Mouse (Mus musculus): ENCODE measurements around the gene Gm45711. TPM values are rescaled to one million over a fixed set of nuclear protein-coding genes. Genes with fewer than 3 reads are reported as not detected.

Gm45711 gene
- polyA plus RNA-seq, 1 experiment = not detected

GRCm38 (mm10) chr8:104247908-104248275 is 62.0 kb downstream of the Gm45711 start:
- peak overlapping the region; percentile 81 for H3K4me3 ChIP-seq (ENCODE audit: low read depth, low read length)
- H3K27ac ChIP-seq (ENCODE audit: insufficient read depth, low read length) = no peak overlapping the region
- no peak for TF ChIP-seq POLR2A (IDR thresholded peaks at IDR 0.05; ENCODE audit: insufficient read depth, low read length)
- TF ChIP-seq EP300 (IDR thresholded peaks at IDR 0.05; ENCODE audit: insufficient read depth, low read depth, low read length) = no peak
- TF ChIP-seq CTCF (IDR thresholded peaks at IDR 0.05; ENCODE audit: low read depth, low read length) = no peak
- peak overlapping the region; percentile 84 for H3K9ac ChIP-seq (ENCODE audit: low read depth, poor library complexity, severe bottlenecking)
- H3K36me3 ChIP-seq (ENCODE audit: control insufficient read depth, insufficient read depth, low read length, poor library complexity, severe bottlenecking) = no peaks in the 10 kb centered on the region; the same call in 1 of the 2 replicates
- H3K9me3 ChIP-seq (replicated peaks; ENCODE audit: control insufficient read depth, insufficient read depth, low read length, poor library complexity, severe bottlenecking) = no peaks in the 10 kb centered on the region
- H3K4me1 ChIP-seq (ENCODE audit: control insufficient read depth, insufficient read depth, low read length) = no peaks in the 10 kb centered on the region
- no peaks in the 10 kb centered on the region for H3K27me3 ChIP-seq (ENCODE audit: control insufficient read depth, insufficient read depth, low read length, poor library complexity, severe bottlenecking)

DNA sequence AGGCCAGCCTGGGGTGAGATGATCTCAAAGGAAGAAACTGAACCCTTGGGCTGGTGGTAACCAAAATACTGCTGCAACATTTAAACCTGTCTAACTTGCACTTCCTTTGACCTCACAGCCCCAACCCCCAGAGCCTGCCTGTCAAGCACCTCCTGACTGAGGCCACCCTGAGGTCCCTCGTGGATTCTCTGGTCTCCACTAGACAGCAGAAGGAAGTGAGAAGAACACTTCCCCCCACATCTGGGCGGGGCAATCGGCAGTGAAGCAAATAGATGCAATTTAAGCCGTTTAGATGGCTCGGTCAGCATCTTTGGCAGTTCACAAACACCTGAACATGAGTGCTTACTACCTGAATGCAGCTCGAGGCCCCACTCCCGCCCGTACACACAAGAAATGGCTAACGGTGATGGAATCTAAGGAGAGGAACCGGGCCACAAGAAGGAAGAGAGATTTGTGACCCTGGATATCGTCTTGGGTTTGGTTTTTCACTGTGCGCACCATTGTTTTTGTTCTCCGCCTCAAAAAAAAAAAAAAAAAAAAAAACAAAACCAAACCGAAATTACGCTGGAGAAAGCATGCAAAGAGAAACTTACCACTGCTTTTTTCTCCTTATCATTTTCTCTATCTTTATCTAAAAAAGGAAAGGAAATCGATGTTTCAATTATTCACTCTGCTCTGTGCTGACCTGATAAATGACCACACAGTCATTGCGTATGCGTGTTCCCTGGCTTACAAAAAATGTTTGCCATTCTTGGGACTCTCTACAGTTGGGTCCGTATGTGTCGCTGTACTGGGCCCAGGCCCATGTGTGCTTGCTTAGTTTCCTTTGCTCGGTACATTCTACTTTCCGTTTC is 62.6 kb downstream of the Gm45711 start:
- TF ChIP-seq CTCF (IDR thresholded peaks at IDR 0.05; ENCODE audit: low read depth, low read length) (no peak), EP300 (IDR thresholded peaks at IDR 0.05; ENCODE audit: insufficient read depth, low read depth, low read length) (no peak), POLR2A (IDR thresholded peaks at IDR 0.05; ENCODE audit: insufficient read depth, low read length) (no peak)
- H3K27ac ChIP-seq (ENCODE audit: insufficient read depth, low read length) = no peak overlapping the region

DNA sequence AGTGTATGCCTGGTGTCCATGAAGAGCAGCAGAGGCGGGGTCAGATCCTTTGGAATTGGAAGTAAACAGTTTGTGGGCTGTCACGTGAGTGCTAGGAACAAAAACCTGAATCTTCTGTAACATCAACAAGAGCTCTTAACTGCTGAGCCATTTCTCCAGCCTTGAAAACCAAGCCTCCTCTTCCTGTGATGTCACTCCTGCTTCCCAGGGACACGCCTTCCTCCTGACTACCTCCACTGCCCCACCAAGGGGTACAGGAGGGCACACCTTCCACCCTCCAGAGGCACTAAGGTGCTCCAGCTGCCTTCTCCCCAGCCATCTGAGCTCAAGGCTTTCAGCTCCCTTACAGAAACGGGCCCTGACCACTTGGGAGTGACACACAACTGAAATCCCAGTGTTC is 63.3 kb downstream of the Gm45711 start:
- no peak overlapping the region for H3K9ac ChIP-seq (ENCODE audit: low read depth, poor library complexity, severe bottlenecking)
- H3K4me1 ChIP-seq (ENCODE audit: control insufficient read depth, insufficient read depth, low read length) = no peaks in the 10 kb centered on the region
- no peak for TF ChIP-seq CTCF (IDR thresholded peaks at IDR 0.05; ENCODE audit: low read depth, low read length)
- TF ChIP-seq POLR2A (IDR thresholded peaks at IDR 0.05; ENCODE audit: insufficient read depth, low read length) = no peak
- no peak for TF ChIP-seq EP300 (IDR thresholded peaks at IDR 0.05; ENCODE audit: insufficient read depth, low read depth, low read length)
- no peaks in the 10 kb centered on the region for H3K27me3 ChIP-seq (ENCODE audit: control insufficient read depth, insufficient read depth, low read length, poor library complexity, severe bottlenecking)
- no peaks in the 10 kb centered on the region; the same call in 1 of the 2 replicates for H3K36me3 ChIP-seq (ENCODE audit: control insufficient read depth, insufficient read depth, low read length, poor library complexity, severe bottlenecking)
- H3K9me3 ChIP-seq (replicated peaks; ENCODE audit: control insufficient read depth, insufficient read depth, low read length, poor library complexity, severe bottlenecking) = no peaks in the 10 kb centered on the region
- no peak overlapping the region for H3K4me3 ChIP-seq (ENCODE audit: low read depth, low read length)
- no peak overlapping the region for H3K27ac ChIP-seq (ENCODE audit: insufficient read depth, low read length)

More for the DNA sequence above, 62.6 kb downstream of the Gm45711 start:
- H3K4me1 ChIP-seq (ENCODE audit: control insufficient read depth, insufficient read depth, low read length) = no peaks in the 10 kb centered on the region
- H3K9me3 ChIP-seq (replicated peaks; ENCODE audit: control insufficient read depth, insufficient read depth, low read length, poor library complexity, severe bottlenecking) = no peaks in the 10 kb centered on the region
- no peaks in the 10 kb centered on the region; the same call in 1 of the 2 replicates for H3K36me3 ChIP-seq (ENCODE audit: control insufficient read depth, insufficient read depth, low read length, poor library complexity, severe bottlenecking)
- peak overlapping the region; percentile 84 for H3K9ac ChIP-seq (ENCODE audit: low read depth, poor library complexity, severe bottlenecking)
- no peaks in the 10 kb centered on the region for H3K27me3 ChIP-seq (ENCODE audit: control insufficient read depth, insufficient read depth, low read length, poor library complexity, severe bottlenecking)
- H3K4me3 ChIP-seq (ENCODE audit: low read depth, low read length) = peak overlapping the region; percentile 81

DNA sequence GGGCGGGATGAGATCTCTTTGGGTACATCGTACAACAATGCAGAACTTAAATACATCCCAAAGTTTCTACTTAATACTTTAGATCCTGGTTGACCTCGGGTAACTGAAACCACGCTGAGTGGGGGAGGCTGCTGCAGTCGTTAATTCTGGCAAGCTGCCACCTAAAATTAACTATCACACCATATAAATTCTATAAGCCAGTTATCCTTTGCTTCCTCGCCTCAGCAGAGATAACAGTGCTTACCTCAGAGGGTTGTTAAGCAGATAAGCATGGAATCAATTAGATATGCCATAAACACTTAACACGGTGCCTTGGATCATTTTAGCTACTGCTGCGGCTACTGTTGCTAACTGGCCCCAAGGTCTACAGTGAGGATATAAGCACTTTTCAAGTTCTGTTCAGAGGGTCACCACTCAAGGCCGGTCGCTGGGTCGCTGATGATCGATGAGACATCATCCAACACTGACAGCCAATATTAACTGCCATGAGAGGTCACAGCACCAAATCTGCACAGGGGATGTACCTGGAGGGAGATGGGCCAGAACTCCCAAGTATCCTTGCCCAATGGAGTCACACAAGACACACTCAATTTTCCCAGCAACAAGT is 67.7 kb downstream of the Gm45711 start:
- Histone ChIP-seq H3K9me3 (replicated peaks; ENCODE audit: control insufficient read depth, insufficient read depth, low read length, poor library complexity, severe bottlenecking) (no peaks in the 10 kb centered on the region), H3K4me3 (ENCODE audit: low read depth, low read length) (no peak overlapping the region), H3K36me3 (ENCODE audit: control insufficient read depth, insufficient read depth, low read length, poor library complexity, severe bottlenecking) (peaks cover 6% of the 10 kb centered on the region), H3K27me3 (ENCODE audit: control insufficient read depth, insufficient read depth, low read length, poor library complexity, severe bottlenecking) (no peaks in the 10 kb centered on the region), H3K4me1 (ENCODE audit: control insufficient read depth, insufficient read depth, low read length) (no peaks in the 10 kb centered on the region), H3K9ac (ENCODE audit: low read depth, poor library complexity, severe bottlenecking) (no peak overlapping the region), H3K27ac (ENCODE audit: insufficient read depth, low read length) (no peak overlapping the region)
- no peak for TF ChIP-seq CTCF (IDR thresholded peaks at IDR 0.05; ENCODE audit: low read depth, low read length)
- TF ChIP-seq EP300 (IDR thresholded peaks at IDR 0.05; ENCODE audit: insufficient read depth, low read depth, low read length) = no peak
- TF ChIP-seq POLR2A (IDR thresholded peaks at IDR 0.05; ENCODE audit: insufficient read depth, low read length) = no peak

DNA sequence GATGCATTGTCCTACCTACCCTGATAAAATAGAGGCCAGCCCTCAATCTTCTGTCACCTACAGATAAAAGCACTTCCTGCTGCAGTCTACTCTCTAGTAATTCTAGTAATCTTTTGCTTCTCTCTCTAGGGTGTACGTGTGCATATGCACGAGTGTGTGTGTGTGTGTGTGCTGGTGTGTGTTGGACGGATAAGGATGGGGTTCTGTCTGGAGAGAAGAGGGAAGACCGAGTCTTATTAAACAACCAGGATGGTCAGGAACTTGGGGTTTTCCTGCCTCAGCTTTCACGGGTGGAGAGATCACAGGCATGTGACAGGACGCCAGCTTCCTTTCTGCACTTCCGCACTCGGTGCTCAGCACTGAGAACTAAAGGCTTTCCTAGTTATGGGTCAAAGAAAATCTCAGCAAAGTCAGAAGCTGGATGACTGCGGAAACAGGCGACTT is 70.4 kb downstream of the Gm45711 start:
- Histone ChIP-seq H3K36me3 (ENCODE audit: control insufficient read depth, insufficient read depth, low read length, poor library complexity, severe bottlenecking) (peaks cover 6% of the 10 kb centered on the region), H3K27ac (ENCODE audit: insufficient read depth, low read length) (no peak overlapping the region), H3K4me1 (ENCODE audit: control insufficient read depth, insufficient read depth, low read length) (no peaks in the 10 kb centered on the region), H3K4me3 (ENCODE audit: low read depth, low read length) (no peak overlapping the region), H3K27me3 (ENCODE audit: control insufficient read depth, insufficient read depth, low read length, poor library complexity, severe bottlenecking) (no peaks in the 10 kb centered on the region), H3K9ac (ENCODE audit: low read depth, poor library complexity, severe bottlenecking) (no peak overlapping the region), H3K9me3 (replicated peaks; ENCODE audit: control insufficient read depth, insufficient read depth, low read length, poor library complexity, severe bottlenecking) (no peaks in the 10 kb centered on the region)
- no peak for TF ChIP-seq POLR2A (IDR thresholded peaks at IDR 0.05; ENCODE audit: insufficient read depth, low read length)
- TF ChIP-seq CTCF (IDR thresholded peaks at IDR 0.05; ENCODE audit: low read depth, low read length) = no peak
- no peak for TF ChIP-seq EP300 (IDR thresholded peaks at IDR 0.05; ENCODE audit: insufficient read depth, low read depth, low read length)

- H3K4me1 ChIP-seq (ENCODE audit: control insufficient read depth, insufficient read depth, low read length) = no peaks in the 10 kb centered on the region
- H3K36me3 ChIP-seq (ENCODE audit: control insufficient read depth, insufficient read depth, low read length, poor library complexity, severe bottlenecking) = peaks cover 17% of the 10 kb centered on the region
- no peaks in the 10 kb centered on the region for H3K9me3 ChIP-seq (replicated peaks; ENCODE audit: control insufficient read depth, insufficient read depth, low read length, poor library complexity, severe bottlenecking)
- no peak overlapping the region for H3K27ac ChIP-seq (ENCODE audit: insufficient read depth, low read length)
- H3K4me3 ChIP-seq (ENCODE audit: low read depth, low read length) = no peak overlapping the region
- no peaks in the 10 kb centered on the region for H3K27me3 ChIP-seq (ENCODE audit: control insufficient read depth, insufficient read depth, low read length, poor library complexity, severe bottlenecking)
- no peak overlapping the region for H3K9ac ChIP-seq (ENCODE audit: low read depth, poor library complexity, severe bottlenecking)
- TF ChIP-seq EP300 (IDR thresholded peaks at IDR 0.05; ENCODE audit: insufficient read depth, low read depth, low read length) = no peak
- peak; percentile 53 for TF ChIP-seq CTCF (IDR thresholded peaks at IDR 0.05; ENCODE audit: low read depth, low read length)
- no peak for TF ChIP-seq POLR2A (IDR thresholded peaks at IDR 0.05; ENCODE audit: insufficient read depth, low read length)
Observed at GRCm38 (mm10) chr8:104234573-104234972, 75.3 kb downstream of the Gm45711 start.
